Mouse (Mus musculus) T-helper 17 cell (primary cell): ENCODE results near the gene Rnf5.

Source experiments
- in situ Hi-C, 2 experiments: fragments of 300-600 bp; cut with MboI, MseI; formaldehyde crosslinking; loops; 1 replicate in 1 of 2; 2 replicates in 1 of 2; pipeline ENCODE4 v1.15.1; 2025; ENCODE audit warnings: high pct_unique_total_duplicates in 2 of 2

Rnf5 gene

DNA sequence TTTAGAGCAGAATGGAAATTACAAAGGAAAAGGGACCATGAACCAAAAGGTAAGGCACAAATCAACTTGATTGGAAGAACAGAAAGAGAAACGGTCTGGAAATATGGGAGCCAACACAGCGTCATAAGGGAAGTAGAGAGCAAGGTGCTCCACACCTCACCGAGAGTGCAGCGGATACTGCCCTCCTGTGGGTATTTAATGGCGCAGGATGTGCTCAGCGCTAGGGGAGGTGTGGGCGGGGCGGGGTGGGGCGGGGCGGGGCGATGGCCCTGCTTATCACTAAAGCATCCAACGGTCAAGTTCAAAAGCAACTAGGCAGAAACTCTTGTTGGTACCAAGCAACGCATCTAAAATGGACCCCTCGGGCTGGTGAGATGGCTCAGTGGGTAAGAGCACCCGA lies 43.6 kb downstream of the Rnf5 start:
- in situ Hi-C loops, result loop anchor here in 1 of 2 experiments (10.0 kb wide), 2 partner anchors 155 to 415 kb away; partner anchors contain the start of gene H2-DMb2

DNA sequence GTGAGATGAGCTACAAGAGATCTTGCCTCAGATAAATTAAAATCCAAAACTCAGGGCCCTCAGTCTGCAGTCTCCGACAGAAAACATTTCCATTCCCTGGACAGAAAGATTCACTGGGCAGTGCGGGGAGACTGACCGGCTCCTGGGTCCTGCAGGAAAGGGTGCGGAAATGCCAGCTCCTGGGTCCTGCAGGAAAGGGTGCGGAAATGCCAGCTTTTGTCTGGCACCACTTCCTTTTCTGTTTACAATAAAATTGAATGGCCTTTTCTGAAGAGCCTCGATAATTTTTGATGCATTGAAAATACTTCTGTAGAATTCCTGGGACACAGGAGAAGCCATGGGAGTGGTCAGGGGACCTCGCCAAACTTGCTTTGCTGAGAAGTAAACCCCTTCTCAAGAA lies 44.4 kb downstream of the Rnf5 start:
- in situ Hi-C loops, result no loop called here

DNA sequence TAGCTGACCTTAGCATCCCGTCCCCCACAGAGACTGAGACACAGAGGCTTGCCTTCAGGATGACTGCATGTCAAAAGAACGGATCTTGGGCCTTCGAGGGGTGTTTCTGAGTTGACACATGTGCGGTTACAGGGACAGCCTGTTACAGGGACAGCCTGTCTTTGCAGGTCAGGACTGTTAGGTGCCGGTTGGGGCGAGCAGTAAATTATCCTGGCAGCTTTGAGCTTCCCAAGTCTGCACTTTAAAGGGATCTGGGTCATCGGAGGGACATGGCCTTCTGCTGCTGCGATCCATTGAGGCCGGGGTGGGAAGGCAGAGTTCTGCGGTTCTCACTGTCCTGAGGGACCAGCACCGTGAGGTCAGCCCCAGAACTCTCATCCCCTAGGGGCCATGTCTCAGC lies 46.1 kb downstream of the Rnf5 start:
- in situ Hi-C loops, result no loop called here

DNA sequence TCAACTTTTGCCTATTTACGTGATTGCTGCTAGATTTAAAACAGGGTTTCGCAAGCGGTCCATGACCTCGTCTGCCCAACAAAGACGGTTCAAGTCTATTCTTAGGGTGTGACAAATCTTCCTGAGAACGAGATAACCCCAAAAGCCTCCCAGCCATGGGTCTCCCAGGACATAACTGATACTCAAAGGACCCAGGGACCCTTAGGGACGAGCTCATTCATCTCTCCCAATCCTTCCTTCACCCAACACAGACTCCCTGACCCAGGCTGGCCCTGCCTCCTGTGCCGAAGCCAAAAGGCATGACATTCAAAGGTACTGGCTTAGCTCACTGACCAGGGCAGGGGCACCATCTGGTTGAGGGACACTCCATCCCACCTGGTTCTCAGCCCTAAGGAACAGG lies 47.1 kb downstream of the Rnf5 start:
- in situ Hi-C loops, result no loop called here

DNA sequence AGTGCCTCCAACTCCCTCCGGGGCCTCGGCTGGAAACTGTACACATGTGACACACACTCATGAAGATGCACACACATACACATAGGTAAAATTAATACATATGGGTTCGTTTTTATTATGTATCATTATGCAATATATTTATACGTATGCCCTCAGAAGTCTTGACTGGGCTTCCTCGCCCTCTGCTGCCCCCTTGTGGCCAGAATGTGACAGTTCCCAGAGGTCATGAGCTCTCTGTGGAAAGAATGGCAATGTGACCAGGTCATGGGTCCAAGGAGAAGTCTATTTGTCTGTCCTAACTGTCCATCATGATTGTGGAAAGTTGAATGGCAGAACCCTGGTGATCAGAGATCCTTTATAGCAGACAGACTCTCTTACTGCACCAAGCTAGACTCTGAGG lies 48.0 kb downstream of the Rnf5 start:
- in situ Hi-C loops, result no loop called here
